Mouse (Mus musculus) hindbrain, embryonic 11.5 days (tissue): Measurements from ENCODE around the gene Ralgapa2. TPM values are rescaled to one million over a fixed set of nuclear protein-coding genes. Genes with fewer than 3 reads are reported as not detected.

Source experiments
- ATAC-seq: fragments of 200-750 bp; cut with Nextera tagmentation; 2 replicates; pipeline ENCODE4 v1.8.0; 2017; ENCODE audit warnings: mild to moderate bottlenecking, moderate TSS enrichment, moderate library complexity; ENCODE audit not compliant: low FRiP score
- DNase-seq: peaks from one replicate; pipeline ENCODE4 v3.0.0-alpha.2; 2015; ENCODE audit warnings: low spot score
- H3K27ac ChIP-seq: fragments of 300-500 bp; sonication (generic); 2 replicates; pipeline ENCODE4 v1.5.1; 2014; ENCODE audit warnings: mild to moderate bottlenecking, low read depth, low read length
- H3K27me3 ChIP-seq: fragments of 300-500 bp; sonication (generic); 2 replicates; pipeline ENCODE4 v1.6.1; 2014; ENCODE audit warnings: mild to moderate bottlenecking, low read length, moderate library complexity, mixed read lengths; ENCODE audit not compliant: control insufficient read depth, insufficient read depth
- H3K36me3 ChIP-seq: fragments of 300-500 bp; sonication (generic); 2 replicates; pipeline ENCODE4 v1.6.1; 2014; ENCODE audit warnings: mild to moderate bottlenecking, low read length, moderate library complexity, mixed read lengths; ENCODE audit not compliant: control insufficient read depth, insufficient read depth
- H3K4me1 ChIP-seq: fragments of 300-500 bp; sonication (generic); replicated peaks from 2 replicates; pipeline ENCODE4 v1.6.1; 2014; ENCODE audit warnings: low read length, mixed read lengths; ENCODE audit not compliant: control insufficient read depth, insufficient read depth
- H3K4me2 ChIP-seq: fragments of 300-500 bp; sonication (generic); replicated peaks from 2 replicates; pipeline ENCODE4 v1.6.1; 2014; ENCODE audit warnings: mild to moderate bottlenecking, low read depth, low read length
- H3K4me3 ChIP-seq: fragments of 300-500 bp; sonication (generic); 2 replicates; pipeline ENCODE4 v1.5.1; 2014; ENCODE audit warnings: low read depth, low read length
- H3K9ac ChIP-seq: fragments of 300-500 bp; sonication (generic); 2 replicates; pipeline ENCODE4 v1.6.1; 2014; ENCODE audit warnings: low read depth, low read length
- H3K9me3 ChIP-seq: fragments of 300-500 bp; sonication (generic); 2 replicates; pipeline ENCODE4 v1.6.1; 2016; ENCODE audit warnings: low read length; ENCODE audit not compliant: control insufficient read depth
- WGBS: fragments of 180-500 bp; shearing (Covaris S2); extraction: QIAGEN DNeasy Blood & Tissue Kit; methylation state at CpG from one replicate; pipeline ENCODE4 v1.1.7; 2014; 5-methylcytosine and 5-hydroxymethylcytosine counted together
- polyA plus RNA-seq: library from polyadenylated mRNA; unstranded; fragments of >200 nt; fragmentation: Nextera tagmentation; extraction: Ambion mirVana; gene quantifications from 2 replicates; pipeline ENCODE4 v1.2.1, GENCODE M21; 2014

The Ralgapa2 gene
- polyA plus RNA-seq, 1 experiment from 2014 or later, result 13.6 TPM

DNA sequence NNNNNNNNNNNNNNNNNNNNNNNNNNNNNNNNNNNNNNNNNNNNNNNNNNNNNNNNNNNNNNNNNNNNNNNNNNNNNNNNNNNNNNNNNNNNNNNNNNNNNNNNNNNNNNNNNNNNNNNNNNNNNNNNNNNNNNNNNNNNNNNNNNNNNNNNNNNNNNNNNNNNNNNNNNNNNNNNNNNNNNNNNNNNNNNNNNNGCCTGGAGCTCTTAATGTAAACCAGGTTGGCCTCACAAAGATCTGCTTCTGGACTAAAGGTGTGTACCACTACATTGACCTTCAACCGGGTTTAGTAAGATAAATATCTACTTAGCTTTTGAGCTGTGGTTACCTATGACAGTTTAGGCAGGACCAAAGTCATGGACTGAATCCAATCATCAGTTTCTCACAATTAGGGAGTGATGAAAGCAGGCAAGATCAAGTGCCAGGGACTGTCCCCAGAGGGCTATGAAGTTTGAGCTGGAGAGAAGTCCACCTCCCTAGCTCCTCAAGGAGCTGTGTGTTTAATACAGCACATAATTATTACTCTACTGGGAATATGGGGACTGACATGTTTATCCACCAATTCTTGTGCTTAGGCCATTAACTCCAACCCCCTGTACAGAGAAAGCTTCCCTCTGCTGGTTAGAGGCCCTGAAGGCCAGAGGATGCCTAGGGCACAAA is 32.1 kb upstream of the Ralgapa2 start:
- Histone ChIP-seq H3K9me3 (0 out of 2 replicates have a peak, but pooled peaks cover 3% of the 10 kb centered on the region), H3K27me3 (no peaks in the 10 kb centered on the region), H3K27ac (no peak overlapping the region), H3K4me2 (no peak overlapping the region), H3K36me3 (0 out of 2 replicates have a peak, but pooled peaks cover 3% of the 10 kb centered on the region), H3K4me1 (peaks cover under 1% of the 10 kb centered on the region; the same call in 1 of the 2 replicates), H3K9ac (no peak overlapping the region), H3K4me3 (no peak overlapping the region)
- 77% methylated on average over 1 of the region's 1 CpGs for WGBS
- DNase-seq, result no peak
- no peak for ATAC-seq

DNA sequence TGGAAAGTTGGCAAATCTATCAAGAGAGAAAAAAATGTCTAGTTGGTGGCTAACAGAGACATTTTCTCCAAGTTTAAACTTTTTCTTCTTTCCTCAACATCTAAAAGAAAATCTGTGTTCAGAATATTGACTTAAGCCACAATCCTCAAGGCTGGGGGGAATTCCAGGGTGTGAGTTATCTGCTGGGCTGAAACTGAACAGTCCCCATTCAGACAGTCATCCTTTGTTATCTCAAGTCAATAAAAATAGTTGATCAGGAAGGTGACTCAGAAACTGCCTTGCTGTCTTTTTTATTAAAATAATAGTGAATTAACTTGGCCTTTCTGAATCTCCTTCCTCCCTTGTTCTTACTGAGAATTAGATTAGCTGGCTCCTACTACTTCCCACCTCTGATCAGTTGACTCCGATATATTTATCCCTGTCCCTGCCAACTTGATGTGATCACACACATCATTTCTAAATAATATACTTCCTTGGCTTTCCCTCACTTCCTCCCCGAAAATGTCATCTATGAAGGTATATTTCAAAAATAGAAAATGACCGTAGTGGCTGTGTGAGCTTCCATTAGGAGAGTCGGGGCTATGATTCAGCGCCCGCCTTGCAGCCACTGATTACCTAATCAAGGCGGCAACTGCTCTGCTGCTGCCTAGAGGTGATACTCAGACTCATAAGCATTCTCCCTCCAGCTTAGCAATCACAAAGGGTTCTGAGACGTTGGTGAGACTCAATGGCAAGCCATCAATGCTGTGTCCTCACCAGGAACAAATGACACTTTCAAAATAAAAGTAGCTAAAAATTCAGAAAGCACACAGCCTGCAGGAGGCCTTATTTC is 21.2 kb upstream of the Ralgapa2 start:
- Histone ChIP-seq H3K4me2 (no peak overlapping the region), H3K27ac (no peak overlapping the region), H3K9ac (no peak overlapping the region), H3K9me3 (no peaks in the 10 kb centered on the region), H3K36me3 (no peaks in the 10 kb centered on the region), H3K4me3 (no peak overlapping the region), H3K4me1 (no peaks in the 10 kb centered on the region), H3K27me3 (no peaks in the 10 kb centered on the region)
- ATAC-seq, result no peak
- no peak for DNase-seq
- 78% methylated on average over 8 of the region's 8 CpGs for WGBS

- ATAC-seq (no peak), DNase-seq (no peak)
- Histone ChIP-seq H3K4me1 (no peaks in the 10 kb centered on the region), H3K9me3 (no peaks in the 10 kb centered on the region), H3K27me3 (no peaks in the 10 kb centered on the region), H3K27ac (no peak overlapping the region), H3K9ac (no peak overlapping the region), H3K4me2 (no peak overlapping the region), H3K4me3 (no peak overlapping the region), H3K36me3 (no peaks in the 10 kb centered on the region)
- 97% methylated on average over 3 of the region's 3 CpGs for WGBS
These were observed 20.3 kb upstream of the Ralgapa2 start for GRCm38 (mm10) chr2:146532493-146532892.

DNA sequence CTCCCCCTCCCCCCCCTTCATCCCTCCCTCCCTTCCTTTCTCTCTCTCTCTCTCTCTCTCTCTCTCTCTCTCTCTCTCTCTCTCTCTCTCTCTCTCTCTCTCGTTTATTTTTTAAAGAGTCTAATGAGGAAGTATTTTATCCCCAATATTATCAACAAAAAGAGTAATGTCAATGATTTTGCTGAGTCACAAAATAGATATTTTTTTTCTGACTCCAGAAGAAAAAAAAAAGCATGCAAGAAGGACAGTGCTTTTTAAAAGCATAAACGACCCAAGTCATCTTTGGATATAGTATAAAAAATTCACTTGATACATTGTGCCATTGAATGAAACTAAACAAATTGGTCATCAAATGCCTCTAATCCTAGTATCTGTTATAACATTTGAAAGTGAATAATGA is 13.3 kb upstream of the Ralgapa2 start:
- H3K27me3 ChIP-seq, result no peaks in the 10 kb centered on the region
- DNase-seq (no peak), ATAC-seq (no peak)
- WGBS, result 62% methylated on average over 1 of the region's 2 CpGs
- H3K9me3 ChIP-seq, result no peaks in the 10 kb centered on the region
- H3K4me2 ChIP-seq, result no peak overlapping the region
- no peak overlapping the region for H3K4me3 ChIP-seq
- H3K36me3 ChIP-seq, result no peaks in the 10 kb centered on the region
- no peak overlapping the region for H3K9ac ChIP-seq
- H3K27ac ChIP-seq, result no peak overlapping the region
- H3K4me1 ChIP-seq, result no peaks in the 10 kb centered on the region

DNA sequence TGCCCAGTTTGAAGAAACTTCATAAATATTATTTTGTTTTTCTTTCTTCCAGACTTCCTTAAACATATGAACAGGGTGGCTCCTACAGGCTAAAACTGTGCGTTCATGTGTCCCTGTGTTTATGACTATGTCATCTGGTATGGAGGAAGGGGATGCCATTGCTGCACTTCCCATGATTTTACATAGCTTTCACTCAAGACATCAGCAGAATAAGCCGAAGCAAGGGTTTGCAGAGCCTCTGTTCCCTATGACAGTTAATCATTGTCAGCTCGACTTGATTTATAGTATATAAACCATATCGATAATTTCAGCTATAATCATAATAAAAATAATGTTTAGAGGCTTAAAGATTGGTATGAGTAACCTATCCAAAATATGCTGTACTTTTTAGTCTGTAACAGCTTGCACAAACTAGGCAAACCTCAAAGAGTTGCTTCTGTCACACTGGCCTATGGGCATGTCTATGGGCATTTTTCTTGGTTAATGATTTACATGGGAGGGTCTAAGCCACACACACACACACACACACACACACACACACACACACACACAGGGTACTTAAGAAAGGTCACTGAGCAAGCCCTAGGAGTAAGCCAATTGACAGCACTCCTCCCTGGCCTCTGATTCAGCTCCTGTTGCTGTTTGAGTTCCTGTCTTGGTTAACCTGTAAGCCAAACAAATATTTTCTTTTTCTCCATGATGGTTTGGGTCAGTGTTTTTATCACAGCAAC is 12.7 kb upstream of the Ralgapa2 start:
- Histone ChIP-seq H3K9me3 (no peaks in the 10 kb centered on the region), H3K27me3 (no peaks in the 10 kb centered on the region), H3K4me2 (no peak overlapping the region), H3K4me1 (no peaks in the 10 kb centered on the region), H3K9ac (no peak overlapping the region), H3K4me3 (no peak overlapping the region), H3K36me3 (no peaks in the 10 kb centered on the region), H3K27ac (no peak overlapping the region)
- ATAC-seq (no peak), DNase-seq (no peak)
- 82% methylated on average over 4 of the region's 4 CpGs for WGBS

DNA sequence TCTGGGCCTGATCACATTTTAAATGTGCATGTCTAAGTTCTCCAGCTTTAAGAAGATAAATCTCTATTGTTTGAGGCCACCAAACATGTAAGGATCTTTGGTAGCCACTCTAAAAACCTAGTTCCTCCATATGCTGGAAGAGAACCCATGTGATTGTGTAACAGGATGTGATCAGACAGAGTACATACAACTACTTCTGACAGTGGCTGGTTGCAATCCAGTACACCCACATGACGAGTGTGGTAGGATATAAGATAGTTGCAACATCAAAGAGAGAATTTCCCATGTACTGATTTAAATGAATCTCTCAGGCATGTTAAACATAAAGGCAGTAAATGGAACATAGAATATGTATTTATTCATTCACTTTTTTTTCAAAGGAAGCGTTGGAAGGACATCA is 4.8 kb upstream of the Ralgapa2 start:
- Histone ChIP-seq H3K4me3 (no peak overlapping the region), H3K4me2 (no peak overlapping the region)
- 87% methylated on average over 2 of the region's 2 CpGs for WGBS

GRCm38 (mm10) chr2:146515081-146515480 is 2.9 kb upstream of the Ralgapa2 start:
- H3K4me3 ChIP-seq, result no peak overlapping the region

More for the DNA sequence above, 4.8 kb upstream of the Ralgapa2 start:
- no peaks in the 10 kb centered on the region for H3K4me1 ChIP-seq
- H3K27ac ChIP-seq, result no peak overlapping the region
- no peak for DNase-seq
- ATAC-seq, result no peak
- no peaks in the 10 kb centered on the region for H3K36me3 ChIP-seq
- no peaks in the 10 kb centered on the region for H3K27me3 ChIP-seq
- no peak overlapping the region for H3K9ac ChIP-seq
- no peaks in the 10 kb centered on the region for H3K9me3 ChIP-seq

DNA sequence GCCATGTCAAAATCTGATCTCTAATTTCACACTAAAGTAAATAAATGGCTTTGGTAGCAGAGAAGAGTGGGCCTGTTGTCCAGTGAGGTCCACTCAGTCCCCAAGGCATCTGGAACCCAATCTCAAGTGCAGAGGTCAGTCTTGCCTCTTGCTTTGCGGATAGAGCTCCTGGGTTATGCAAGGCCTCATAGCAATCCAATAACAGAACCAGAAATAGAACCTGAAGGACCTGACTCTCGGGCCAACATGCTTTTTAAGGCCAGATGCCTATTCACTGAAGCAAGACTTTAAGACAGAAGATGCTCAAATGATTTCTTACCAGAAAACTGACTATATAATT is 407 bp upstream of the Ralgapa2 start:
- Histone ChIP-seq H3K27ac (no peak overlapping the region), H3K4me1 (no peaks in the 10 kb centered on the region), H3K27me3 (no peaks in the 10 kb centered on the region), H3K4me2 (no peak overlapping the region), H3K9me3 (no peaks in the 10 kb centered on the region), H3K4me3 (no peak overlapping the region), H3K9ac (no peak overlapping the region), H3K36me3 (no peaks in the 10 kb centered on the region)
- ATAC-seq (peak; percentile 3), DNase-seq (no peak)
- WGBS, result 69% methylated on average over 2 of the region's 2 CpGs

More at GRCm38 (mm10) chr2:146515081-146515480, 2.9 kb upstream of the Ralgapa2 start:
- H3K9me3 ChIP-seq, result no peaks in the 10 kb centered on the region
- H3K27me3 ChIP-seq, result no peaks in the 10 kb centered on the region
- H3K4me2 ChIP-seq, result no peak overlapping the region
- H3K27ac ChIP-seq, result no peak overlapping the region
- no peak for ATAC-seq
- H3K36me3 ChIP-seq, result no peaks in the 10 kb centered on the region
- H3K4me1 ChIP-seq, result no peaks in the 10 kb centered on the region
- no peak overlapping the region for H3K9ac ChIP-seq
- WGBS, result 87% methylated on average over 2 of the region's 2 CpGs
- DNase-seq, result no peak
